Mouse (Mus musculus) erythroblast, embryonic 14.5 days (primary cell): Measurements from ENCODE around the gene Ccdc149.

Source experiments
- GATA1 ChIP-seq: IDR thresholded peaks from 2 replicates; pipeline ENCODE4 v1.6.1; 2012; ENCODE audit warnings: low read length, inconsistent platforms, mixed read lengths
- TAL1 ChIP-seq: IDR thresholded peaks from 3 replicates; pipeline ENCODE4 v1.6.1; 2012; ENCODE audit warnings: low read length, inconsistent platforms, mixed read lengths

GRCm38 (mm10) chr5:52339134-52339533 is 132.2 kb downstream of the Ccdc149 start:
- no peak for TF ChIP-seq TAL1
- TF ChIP-seq GATA1: no peak
